Mouse (Mus musculus) cerebellum, adult 2 months (tissue): ENCODE results near the gene Reps1. TPM values are rescaled to one million over a fixed set of nuclear protein-coding genes. Genes with fewer than 3 reads are reported as not detected.
A peak's percentile ranks its signal among the peaks of the same experiment; 100 is the strongest.

Source experiments
- DNase-seq, 2 experiments: peaks; one replicate each; pipeline ENCODE4 v3.0.0; 2021
- H3K27ac ChIP-seq: fragments of 200-500 bp; 2 replicates; pipeline ENCODE4 v1.5.1; 2012; ENCODE audit warnings: low read length, control low read depth, inconsistent platforms; ENCODE audit not compliant: insufficient read depth
- H3K27me3 ChIP-seq: fragments of 200-500 bp; 2 replicates; pipeline ENCODE4 v1.6.1; 2012; ENCODE audit warnings: inconsistent platforms, mild to moderate bottlenecking, low read length, moderate library complexity; ENCODE audit not compliant: control insufficient read depth, insufficient read depth
- H3K4me1 ChIP-seq: fragments of 200-500 bp; 2 replicates; pipeline ENCODE4 v1.6.1; 2011; ENCODE audit warnings: low read length; ENCODE audit not compliant: control insufficient read depth, insufficient read depth
- H3K4me3 ChIP-seq: fragments of 200-500 bp; replicated peaks from 2 replicates; pipeline ENCODE3; 2011; ENCODE audit warnings: mild to moderate bottlenecking, low read depth, low read length, control low read depth; ENCODE audit not compliant: insufficient read depth
- CTCF ChIP-seq: fragments of 200-500 bp; IDR thresholded peaks from 2 replicates; pipeline ENCODE4 v1.5.1; 2011; ENCODE audit warnings: low read depth, mild to moderate bottlenecking, control low read depth, low read length, moderate library complexity, borderline replicate concordance; ENCODE audit not compliant: insufficient read depth
- POLR2A ChIP-seq: fragments of 200-500 bp; IDR thresholded peaks from 2 replicates; pipeline ENCODE4 v1.6.1; 2011; ENCODE audit warnings: low read length, control low read depth, borderline replicate concordance; ENCODE audit not compliant: insufficient read depth
- WGBS: fragments of 180-500 bp; shearing (Covaris S2); methylation state at CpG from one replicate; pipeline ENCODE4 v1.1.7; 2018; 5-methylcytosine and 5-hydroxymethylcytosine counted together
- polyA plus RNA-seq: library from polyadenylated mRNA; depleted of rRNA; stranded (reverse); fragments of >200 nt; gene quantifications from 2 replicates; pipeline ENCODE4 v1.2.3, GENCODE M21; 2012

The Reps1 gene
- polyA plus RNA-seq, 1 experiment: 113 TPM

- TF ChIP-seq CTCF: no peak
- no peak for TF ChIP-seq POLR2A
- 78% methylated on average over 10 of the region's 10 CpGs for WGBS
- Histone ChIP-seq H3K4me1 (peaks cover 8% of the 10 kb centered on the region), H3K27me3 (no peaks in the 10 kb centered on the region), H3K4me3 (no peak overlapping the region), H3K27ac (no peak overlapping the region)
- DNase-seq: no peak
Observed at GRCm38 (mm10) chr10:18066031-18066439, 10.4 kb downstream of the Reps1 start.

GRCm38 (mm10) chr10:18067761-18068446 is 12.2 kb downstream of the Reps1 start:
- Histone ChIP-seq H3K4me1 (peaks cover 8% of the 10 kb centered on the region), H3K4me3 (no peak overlapping the region), H3K27ac (no peak overlapping the region), H3K27me3 (no peaks in the 10 kb centered on the region)
- TF ChIP-seq POLR2A (no peak), CTCF (no peak)
- DNase-seq: no peak
- WGBS: 77% methylated on average over 10 of the region's 10 CpGs

- Histone ChIP-seq H3K4me3 (no peak overlapping the region), H3K27ac (no peak overlapping the region), H3K27me3 (no peaks in the 10 kb centered on the region), H3K4me1 (peaks cover 8% of the 10 kb centered on the region)
- WGBS: 88% methylated on average over 2 of the region's 2 CpGs
- TF ChIP-seq CTCF: no peak
- TF ChIP-seq POLR2A: no peak
- DNase-seq: no peak
Observed at GRCm38 (mm10) chr10:18068880-18069279, 13.2 kb downstream of the Reps1 start.

GRCm38 (mm10) chr10:18069576-18069975 is 13.9 kb downstream of the Reps1 start:
- 39% methylated on average over 2 of the region's 2 CpGs for WGBS
- Histone ChIP-seq H3K4me3 (no peak overlapping the region), H3K27me3 (no peaks in the 10 kb centered on the region), H3K27ac (no peak overlapping the region), H3K4me1 (peaks cover 8% of the 10 kb centered on the region)
- DNase-seq: peak; percentile 26 to 71
- TF ChIP-seq POLR2A (no peak), CTCF (no peak)

GRCm38 (mm10) chr10:18070144-18070543 is 14.5 kb downstream of the Reps1 start:
- Histone ChIP-seq H3K27ac (no peak overlapping the region), H3K27me3 (no peaks in the 10 kb centered on the region), H3K4me3 (no peak overlapping the region), H3K4me1 (peaks cover 8% of the 10 kb centered on the region)
- TF ChIP-seq POLR2A (no peak), CTCF (no peak)
- 42% methylated on average over 3 of the region's 3 CpGs for WGBS
- peak; percentile 32 to 52 for DNase-seq

DNA sequence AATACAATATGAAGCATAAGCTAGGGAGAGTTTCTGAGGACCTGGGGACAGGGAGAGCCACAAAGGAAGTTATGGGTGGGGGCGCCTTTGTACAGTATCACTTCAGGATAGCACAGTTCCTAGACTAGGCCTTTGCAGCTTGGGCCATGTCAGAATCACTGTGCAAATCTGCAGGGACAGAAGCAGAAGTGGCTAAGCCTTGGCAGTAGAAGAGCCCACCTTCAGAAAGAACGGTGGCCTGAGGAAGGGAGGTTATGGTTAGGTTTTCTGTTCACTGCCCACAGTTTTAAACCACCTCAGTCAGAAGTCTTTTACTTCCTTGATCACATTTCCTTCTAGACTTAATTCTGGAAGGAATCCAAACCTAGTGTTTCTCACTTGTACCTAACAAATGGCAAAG is 15.0 kb downstream of the Reps1 start:
- H3K4me1 ChIP-seq: peaks cover 8% of the 10 kb centered on the region
- H3K4me3 ChIP-seq: no peak overlapping the region
- H3K27ac ChIP-seq: no peak overlapping the region
- DNase-seq: no peak
- no peaks in the 10 kb centered on the region for H3K27me3 ChIP-seq
- 62% methylated on average over 2 of the region's 2 CpGs for WGBS
- TF ChIP-seq POLR2A: no peak
- no peak for TF ChIP-seq CTCF

DNA sequence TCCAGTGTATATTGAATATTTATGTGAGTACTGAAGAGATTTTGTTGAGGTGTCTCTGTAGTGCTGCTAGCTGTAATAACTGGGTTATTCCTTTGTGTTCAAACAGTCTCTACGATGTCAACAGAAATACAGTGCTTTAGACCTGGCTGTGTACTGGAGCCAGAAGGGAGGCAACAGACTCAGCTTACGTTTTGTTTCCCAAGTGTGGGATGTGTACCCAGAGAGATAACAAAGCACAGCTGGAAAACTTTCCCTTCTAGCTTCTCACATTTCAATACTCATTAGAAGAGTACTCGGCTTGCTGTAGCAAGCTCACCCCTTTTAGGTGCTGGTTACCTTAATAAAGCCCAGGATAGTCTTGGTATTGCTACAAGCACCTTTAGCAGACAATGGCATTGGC is 17.2 kb downstream of the Reps1 start:
- peaks cover 10% of the 10 kb centered on the region for H3K4me1 ChIP-seq
- no peaks in the 10 kb centered on the region for H3K27me3 ChIP-seq
- 75% methylated on average over 3 of the region's 3 CpGs for WGBS
- DNase-seq: no peak
- H3K27ac ChIP-seq: no peak overlapping the region
- no peak overlapping the region for H3K4me3 ChIP-seq
- no peak for TF ChIP-seq CTCF
- no peak for TF ChIP-seq POLR2A

DNA sequence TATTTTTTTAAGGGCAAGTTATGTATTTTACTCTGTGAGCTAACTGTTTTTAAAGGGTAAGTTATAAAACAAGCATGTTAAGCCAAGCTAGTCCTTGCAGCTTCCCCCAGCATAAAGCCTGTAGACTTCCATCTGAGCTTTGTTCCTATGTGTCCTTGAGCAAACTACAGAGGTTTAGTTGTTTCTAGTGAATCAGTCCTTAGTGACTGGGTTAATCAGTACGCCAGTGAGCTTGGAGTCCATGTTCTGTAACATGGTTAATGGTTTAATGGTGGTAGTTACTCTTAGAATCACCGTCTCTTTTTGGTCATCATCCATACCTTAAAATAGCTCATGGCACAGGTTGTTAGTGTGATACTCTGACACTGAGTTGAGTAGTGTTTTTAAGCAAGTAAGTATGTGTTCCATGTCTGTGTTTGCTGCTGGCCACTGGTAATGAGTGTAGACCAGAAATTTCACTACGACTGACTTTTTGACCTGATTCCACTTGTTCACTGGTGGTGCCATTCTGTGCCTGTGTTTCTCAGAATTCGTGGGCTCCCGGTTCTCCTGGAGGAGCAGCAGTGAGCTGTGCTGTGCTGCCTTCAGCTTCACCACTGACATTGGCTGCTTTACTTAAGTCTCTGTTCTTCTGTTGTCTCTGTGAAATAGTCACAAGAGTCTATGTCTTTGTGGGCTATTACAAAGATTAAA is 18.9 kb downstream of the Reps1 start:
- WGBS: 45% methylated on average over 5 of the region's 5 CpGs
- no peak for DNase-seq
- Histone ChIP-seq H3K4me3 (no peak overlapping the region), H3K27me3 (no peaks in the 10 kb centered on the region), H3K4me1 (peaks cover 10% of the 10 kb centered on the region), H3K27ac (no peak overlapping the region)
- TF ChIP-seq POLR2A (no peak), CTCF (no peak)
